Mouse (Mus musculus): ENCODE data around the gene Dync1h1. TPM values are rescaled to one million over a fixed set of nuclear protein-coding genes. Genes with fewer than 3 reads are reported as not detected.
A peak's percentile ranks its signal among the peaks of the same experiment; 100 is the strongest.

The Dync1h1 gene
- 214 and 240 TPM in 2 replicates for polyA plus RNA-seq (2012; rRNA removed)

DNA sequence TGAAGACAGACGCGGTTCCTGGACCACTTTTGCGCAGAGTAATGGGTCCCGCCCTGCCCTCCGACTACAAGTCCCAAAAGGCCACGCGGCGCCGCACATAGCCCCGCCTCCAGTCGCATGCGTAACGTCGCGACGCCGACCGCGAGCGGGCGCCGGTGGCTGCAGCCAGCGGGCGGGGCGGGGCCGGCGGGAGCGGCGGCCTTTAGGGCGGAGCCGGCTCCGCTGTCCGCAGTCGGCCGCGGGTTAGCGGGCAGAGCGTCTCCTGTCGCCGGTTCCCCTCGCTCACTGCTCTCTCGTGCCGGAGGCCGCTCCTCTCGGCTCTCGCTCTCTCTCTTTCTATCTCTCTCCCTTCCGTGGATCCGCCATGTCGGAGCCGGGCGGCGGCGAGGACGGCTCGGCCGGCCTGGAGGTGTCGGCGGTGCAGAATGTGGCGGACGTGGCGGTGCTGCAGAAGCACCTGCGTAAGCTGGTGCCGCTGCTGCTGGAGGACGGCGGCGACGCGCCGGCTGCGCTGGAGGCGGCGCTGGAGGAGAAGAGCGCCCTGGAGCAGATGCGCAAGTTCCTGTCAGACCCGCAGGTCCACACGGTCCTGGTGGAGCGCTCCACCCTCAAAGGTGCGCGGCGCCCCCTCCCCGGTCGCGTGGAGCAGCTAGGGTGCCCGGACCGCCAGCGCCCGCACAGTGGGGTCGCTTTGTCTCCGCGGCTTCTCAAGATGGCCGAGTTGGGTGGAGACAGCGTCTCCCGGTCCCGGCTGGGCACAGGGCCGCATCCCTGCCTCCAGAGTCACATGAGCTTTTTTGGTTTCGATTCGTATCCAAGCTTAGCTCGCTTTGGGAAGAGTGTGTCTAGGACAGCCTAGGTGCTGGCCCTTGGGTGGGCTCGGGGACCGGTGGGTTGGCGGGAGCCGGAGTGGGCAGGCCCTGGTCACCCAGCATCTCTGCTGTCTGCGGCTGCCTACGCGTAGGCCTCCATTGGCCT lies at the start of gene Dync1h1:
Dync1h1 (plus strand) TSS at position 212 of the 978 bp plus-strand sequence.
- H3K27ac ChIP-seq (ENCODE audit: control insufficient read depth, insufficient read depth, low read depth, low read length), result peak within 1 kb of the TSS; percentile 96
- peaks cover 6% of the 10 kb centered on the region for H3K4me1 ChIP-seq (ENCODE audit: control insufficient read depth, insufficient read depth, low read length)
- peak within 1 kb of the TSS; percentile 98 for H3K4me3 ChIP-seq (ENCODE audit: control insufficient read depth, low read depth, low read length)
- TF ChIP-seq POLR2A (IDR thresholded peaks at IDR 0.05; ENCODE audit: control insufficient read depth, low read depth, low read length), result peak; percentile 97
- TF ChIP-seq CTCF (IDR thresholded peaks at IDR 0.05; ENCODE audit: control insufficient read depth, insufficient read depth, insufficient replicate concordance, low read depth, low read length), result no peak
- no peaks in the 10 kb centered on the region for H3K27me3 ChIP-seq (ENCODE audit: control insufficient read depth, insufficient read depth, low read length)
- H3K36me3 ChIP-seq (ENCODE audit: control insufficient read depth, insufficient read depth, low read length), result no peaks in the 10 kb centered on the region

- no peaks in the 10 kb centered on the region; the same call in 1 of the 2 replicates for H3K36me3 ChIP-seq (ENCODE audit: control insufficient read depth, insufficient read depth, low read length)
- TF ChIP-seq CTCF (IDR thresholded peaks at IDR 0.05; ENCODE audit: control insufficient read depth, insufficient read depth, insufficient replicate concordance, low read depth, low read length), result no peak
- no peak for TF ChIP-seq POLR2A (IDR thresholded peaks at IDR 0.05; ENCODE audit: control insufficient read depth, low read depth, low read length)
- H3K27ac ChIP-seq (ENCODE audit: control insufficient read depth, insufficient read depth, low read depth, low read length), result no peak overlapping the region
- no peaks in the 10 kb centered on the region for H3K4me1 ChIP-seq (ENCODE audit: control insufficient read depth, insufficient read depth, low read length)
- no peak overlapping the region for H3K4me3 ChIP-seq (ENCODE audit: control insufficient read depth, low read depth, low read length)
- no peaks in the 10 kb centered on the region for H3K27me3 ChIP-seq (ENCODE audit: control insufficient read depth, insufficient read depth, low read length)
Measured at GRCm38 (mm10) chr12:110552113-110552512, 49.1 kb upstream of the Dync1h1 start.

GRCm38 (mm10) chr12:110553362-110553761 lies 47.9 kb upstream of the Dync1h1 start:
- Histone ChIP-seq H3K4me1 (ENCODE audit: control insufficient read depth, insufficient read depth, low read length) (no peaks in the 10 kb centered on the region), H3K27me3 (ENCODE audit: control insufficient read depth, insufficient read depth, low read length) (no peaks in the 10 kb centered on the region), H3K4me3 (ENCODE audit: control insufficient read depth, low read depth, low read length) (no peak overlapping the region), H3K27ac (ENCODE audit: control insufficient read depth, insufficient read depth, low read depth, low read length) (no peak overlapping the region), H3K36me3 (ENCODE audit: control insufficient read depth, insufficient read depth, low read length) (no peaks in the 10 kb centered on the region; the same call in 1 of the 2 replicates)
- TF ChIP-seq CTCF (IDR thresholded peaks at IDR 0.05; ENCODE audit: control insufficient read depth, insufficient read depth, insufficient replicate concordance, low read depth, low read length) (no peak), POLR2A (IDR thresholded peaks at IDR 0.05; ENCODE audit: control insufficient read depth, low read depth, low read length) (no peak)

DNA sequence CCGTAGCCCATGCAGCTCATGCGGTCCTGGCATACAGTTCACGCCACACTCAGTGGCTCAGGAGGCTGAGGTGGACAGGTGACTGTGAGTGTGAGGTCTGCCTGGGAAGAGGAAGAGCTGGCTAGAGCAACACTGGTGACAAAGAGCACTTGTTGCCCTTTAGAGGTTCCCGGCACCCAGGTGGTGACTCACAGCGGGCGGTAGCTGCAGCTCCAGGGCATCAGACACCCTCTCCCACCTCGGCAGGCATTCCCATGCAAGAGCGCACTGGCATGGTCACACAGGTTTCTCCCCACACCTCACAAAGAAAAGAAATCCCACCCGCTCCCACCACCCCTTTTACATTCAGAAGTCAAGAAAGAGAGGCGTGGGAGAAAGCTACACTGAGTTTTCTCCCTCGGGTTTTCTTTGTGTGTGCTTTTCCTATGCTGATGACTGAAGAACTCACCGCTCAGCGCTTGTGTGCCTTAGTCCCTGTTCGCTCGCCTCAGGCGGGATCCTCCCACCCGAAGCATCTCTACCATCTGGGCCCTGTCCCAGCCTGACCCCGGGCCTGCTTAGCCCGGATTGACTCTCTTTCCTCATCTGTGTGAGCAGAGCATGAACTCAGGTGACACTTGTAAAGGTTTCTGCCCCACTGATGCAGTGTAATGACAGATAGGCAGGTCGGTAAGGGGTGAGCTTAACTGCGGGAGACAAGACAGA lies 45.6 kb upstream of the Dync1h1 start:
- H3K36me3 ChIP-seq (ENCODE audit: control insufficient read depth, insufficient read depth, low read length), result no peaks in the 10 kb centered on the region; the same call in 1 of the 2 replicates

GRCm38 (mm10) chr12:110556861-110557628 lies 44.2 kb upstream of the Dync1h1 start:
- Histone ChIP-seq H3K36me3 (ENCODE audit: control insufficient read depth, insufficient read depth, low read length) (no peaks in the 10 kb centered on the region; the same call in 1 of the 2 replicates), H3K4me1 (ENCODE audit: control insufficient read depth, insufficient read depth, low read length) (no peaks in the 10 kb centered on the region), H3K27ac (ENCODE audit: control insufficient read depth, insufficient read depth, low read depth, low read length) (no peak overlapping the region), H3K27me3 (ENCODE audit: control insufficient read depth, insufficient read depth, low read length) (no peaks in the 10 kb centered on the region), H3K4me3 (ENCODE audit: control insufficient read depth, low read depth, low read length) (no peak overlapping the region)
- TF ChIP-seq CTCF (IDR thresholded peaks at IDR 0.05; ENCODE audit: control insufficient read depth, insufficient read depth, insufficient replicate concordance, low read depth, low read length) (no peak), POLR2A (IDR thresholded peaks at IDR 0.05; ENCODE audit: control insufficient read depth, low read depth, low read length) (no peak)

More for the DNA sequence above, 45.6 kb upstream of the Dync1h1 start:
- Histone ChIP-seq H3K4me1 (ENCODE audit: control insufficient read depth, insufficient read depth, low read length) (no peaks in the 10 kb centered on the region), H3K27me3 (ENCODE audit: control insufficient read depth, insufficient read depth, low read length) (no peaks in the 10 kb centered on the region), H3K4me3 (ENCODE audit: control insufficient read depth, low read depth, low read length) (no peak overlapping the region), H3K27ac (ENCODE audit: control insufficient read depth, insufficient read depth, low read depth, low read length) (no peak overlapping the region)
- no peak for TF ChIP-seq CTCF (IDR thresholded peaks at IDR 0.05; ENCODE audit: control insufficient read depth, insufficient read depth, insufficient replicate concordance, low read depth, low read length)
- no peak for TF ChIP-seq POLR2A (IDR thresholded peaks at IDR 0.05; ENCODE audit: control insufficient read depth, low read depth, low read length)

DNA sequence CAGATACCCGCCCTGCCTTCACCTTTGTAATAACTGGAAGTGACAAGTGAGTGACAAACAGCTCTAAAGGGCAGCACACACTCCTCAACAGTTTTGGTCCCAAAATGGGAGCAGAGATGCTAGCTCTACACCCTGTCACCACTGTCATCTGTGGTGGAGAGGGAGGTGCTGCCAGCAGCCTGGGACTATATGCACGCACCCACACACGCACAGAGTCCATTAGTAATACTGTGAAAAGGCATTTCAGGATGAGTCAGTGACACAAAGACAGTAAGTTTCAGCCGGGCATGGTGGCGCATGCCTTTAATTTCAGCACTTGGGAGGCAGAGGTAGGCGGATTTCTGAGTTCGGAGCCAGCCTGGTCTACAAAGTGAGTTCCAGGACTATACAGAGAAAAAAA lies 43.1 kb upstream of the Dync1h1 start:
- no peak for TF ChIP-seq CTCF (IDR thresholded peaks at IDR 0.05; ENCODE audit: control insufficient read depth, insufficient read depth, insufficient replicate concordance, low read depth, low read length)
- TF ChIP-seq POLR2A (IDR thresholded peaks at IDR 0.05; ENCODE audit: control insufficient read depth, low read depth, low read length), result no peak
- no peaks in the 10 kb centered on the region; the same call in 1 of the 2 replicates for H3K36me3 ChIP-seq (ENCODE audit: control insufficient read depth, insufficient read depth, low read length)
- H3K27me3 ChIP-seq (ENCODE audit: control insufficient read depth, insufficient read depth, low read length), result no peaks in the 10 kb centered on the region
- H3K27ac ChIP-seq (ENCODE audit: control insufficient read depth, insufficient read depth, low read depth, low read length), result no peak overlapping the region
- H3K4me3 ChIP-seq (ENCODE audit: control insufficient read depth, low read depth, low read length), result no peak overlapping the region
- no peaks in the 10 kb centered on the region for H3K4me1 ChIP-seq (ENCODE audit: control insufficient read depth, insufficient read depth, low read length)
